Mouse (Mus musculus) stomach, postnatal 0 days (tissue): Measurements from ENCODE around the gene Msi2.

Source experiments
- CTCF ChIP-seq: IDR thresholded peaks from 2 replicates; pipeline ENCODE4 v1.5.1; 2016; ENCODE audit warnings: antibody characterized with exemption, low read depth, mild to moderate bottlenecking, moderate library complexity
- EP300 ChIP-seq: optimal IDR thresholded peaks from 2 replicates; pipeline ENCODE3; 2016; ENCODE audit warnings: antibody characterized with exemption

DNA sequence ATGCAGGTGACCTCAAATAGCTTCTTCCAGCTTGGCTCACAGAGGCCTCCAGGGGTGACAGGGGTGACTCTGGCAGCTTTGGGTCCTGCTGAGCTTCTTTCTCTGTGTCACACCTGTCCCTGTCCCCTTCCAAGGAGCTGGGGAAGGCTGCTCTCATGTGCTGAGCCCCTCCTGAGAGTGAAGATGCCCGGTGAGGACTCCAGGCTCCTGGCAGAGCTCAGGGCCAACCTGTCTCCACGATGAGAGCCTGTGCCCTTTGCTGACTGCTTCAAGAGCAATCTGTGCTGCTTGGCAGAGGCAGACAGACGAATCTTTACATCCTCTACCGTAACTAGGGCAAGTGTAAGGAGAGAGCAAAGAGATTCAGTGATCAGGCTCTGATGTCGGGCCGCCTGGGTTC lies 407.5 kb downstream of the Msi2 start:
- TF ChIP-seq CTCF = no peak
- no peak for TF ChIP-seq EP300
